9 mouse cellular contexts compared by ENCODE assay signal in genomic region chr19:46518828-46519621, GRCm38 (mm10). TPM values are rescaled to one million over a fixed set of nuclear protein-coding genes. Genes with fewer than 3 reads are reported as not detected.
A peak's percentile ranks its signal among the peaks of the same experiment; 100 is the strongest.
DNase-seq lines count a peak whose midpoint lies in the region; ATAC-seq and TF ChIP-seq lines count a peak whose summit lies in the region.
"Had no signal": no experiment of that assay in that cellular context is flagged by ENCODE, and none has a peak within 500 bp of the region (broad histone marks: within the 10 kb centered on the region; RNA-seq: fewer than 3 reads in every experiment).

No protein-coding gene starts in this region.

- dilution Hi-C loops in CH12.LX (cut with MboI; ENCODE audit: extremely low pct_ligation_motif_present, extremely low pct_unique_long_range_greater_than_20kb, low sequenced_read_pairs) = no loop called here

- peak overlapping the region; percentile 69 for H3K4me2 ChIP-seq in heart, embryonic 11.5 days
- H3K4me2 ChIP-seq in CH12.LX (ENCODE audit: insufficient read depth, low read depth, poor library complexity, severe bottlenecking) = peak overlapping the region; percentile 75
- peak overlapping the region; percentile 27; the same call in 1 of the 2 replicates for H3K4me2 ChIP-seq in forebrain, embryonic 15.5 days (replicated peaks)
- H3K4me2 ChIP-seq in liver, embryonic 13.5 days = peak overlapping the region; percentile 56

- TF ChIP-seq RAD21 in CH12.LX (IDR thresholded peaks at IDR 0.05; ENCODE audit: low read depth, low read length) = no peak

- peak overlapping the region; percentile 57; the same call in 1 of the 2 replicates for H3K27ac ChIP-seq in heart, embryonic 11.5 days (ENCODE audit: low read depth, low read length)
- peak overlapping the region; percentile 52 for H3K27ac ChIP-seq in CH12.LX (ENCODE audit: insufficient read depth, low read depth)
- H3K27ac ChIP-seq in forebrain, embryonic 15.5 days (replicated peaks) = peak overlapping the region; percentile 28; the same call in 1 of the 2 replicates
- no peak overlapping the region for H3K27ac ChIP-seq in liver, embryonic 13.5 days
- H3K27ac ChIP-seq: layer of hippocampus, adult 2 months had no signal

- peaks cover 46% of the 10 kb centered on the region for H3K4me1 ChIP-seq in heart, embryonic 11.5 days (ENCODE audit: control insufficient read depth, insufficient read depth, low read length)
- H3K4me1 ChIP-seq in CH12.LX (ENCODE audit: control insufficient read depth in 1 of 2, insufficient read depth in 2 of 2) = peaks cover 35 to 72% of the 10 kb centered on the region in 2 experiments
- peaks cover 29% of the 10 kb centered on the region for H3K4me1 ChIP-seq in forebrain, embryonic 15.5 days
- peaks cover 62% of the 10 kb centered on the region for H3K4me1 ChIP-seq in liver, embryonic 13.5 days (replicated peaks)

- H3K79me2 ChIP-seq in CH12.LX (replicated peaks; ENCODE audit: control insufficient read depth, extremely low read depth, insufficient read depth, poor library complexity, severe bottlenecking) = no peaks in the 10 kb centered on the region

- no peak for ATAC-seq in heart, embryonic 11.5 days (replicated peaks; ENCODE audit: insufficient number of reproducible peaks, low FRiP score, low TSS enrichment)
- ATAC-seq in forebrain, embryonic 15.5 days (replicated peaks) = no peak
- ATAC-seq in liver, embryonic 13.5 days (ENCODE audit: low read depth) = no peak
- ATAC-seq in erythroid progenitor cell, adult 5-6 weeks (replicated peaks; ENCODE audit: low FRiP score, poor library complexity, severe bottlenecking) = no peak

- H3K36me3 ChIP-seq in heart, embryonic 11.5 days (ENCODE audit: control insufficient read depth, insufficient read depth, low read length) = peaks cover 22% of the 10 kb centered on the region
- peaks cover 18 to 26% of the 10 kb centered on the region in 2 experiments for H3K36me3 ChIP-seq in CH12.LX (replicated peaks in 1 of 2; ENCODE audit: control insufficient read depth in 1 of 2, insufficient read depth in 1 of 2, low read length in 1 of 2)
- H3K36me3 ChIP-seq in forebrain, embryonic 15.5 days = peaks cover 24% of the 10 kb centered on the region
- peaks cover 21% of the 10 kb centered on the region for H3K36me3 ChIP-seq in liver, embryonic 13.5 days

- no peak for TF ChIP-seq EP300 in CH12.LX (IDR thresholded peaks at IDR 0.05; ENCODE audit: low read length)

- in situ Hi-C loops in CH12.LX (cut with MboI; ENCODE audit: low pct_ligation_motif_present, low pct_unique_long_range_greater_than_20kb, low sequenced_read_pairs) = no loop called here

- 3% methylated on average over 5 of the region's 5 CpGs for WGBS in heart, embryonic 11.5 days (ENCODE audit: insufficient replicate concordance)
- WGBS in forebrain, embryonic 15.5 days = 19% methylated on average over 5 of the region's 5 CpGs
- 13% methylated on average over 5 of the region's 5 CpGs for WGBS in liver, embryonic 13.5 days (ENCODE audit: insufficient replicate concordance)

- H3K4me3 ChIP-seq in heart, embryonic 11.5 days (ENCODE audit: low read depth, low read length) = peak overlapping the region; percentile 30
- no peak overlapping the region for H3K4me3 ChIP-seq in CH12.LX (replicated peaks in 1 of 3; ENCODE audit: low read depth in 2 of 3, low read length in 2 of 3, poor library complexity in 1 of 3)
- no peak overlapping the region for H3K4me3 ChIP-seq in forebrain, embryonic 15.5 days
- H3K4me3 ChIP-seq in liver, embryonic 13.5 days (replicated peaks) = 0 out of 2 replicates have a peak overlapping the region, but pooled peaks have one; percentile 14
- H3K4me3 ChIP-seq: layer of hippocampus, adult 2 months had no signal

- no peaks in the 10 kb centered on the region for H3K9me3 ChIP-seq in heart, embryonic 11.5 days (replicated peaks; ENCODE audit: control insufficient read depth, low read length)
- no peaks in the 10 kb centered on the region for H3K9me3 ChIP-seq in CH12.LX (replicated peaks; ENCODE audit: low read length)
- no peaks in the 10 kb centered on the region for H3K9me3 ChIP-seq in forebrain, embryonic 15.5 days
- H3K9me3 ChIP-seq in liver, embryonic 13.5 days (replicated peaks) = no peaks in the 10 kb centered on the region

- no peaks in the 10 kb centered on the region for H3K27me3 ChIP-seq in heart, embryonic 11.5 days (ENCODE audit: control insufficient read depth, insufficient read depth, low read length)
- no peaks in the 10 kb centered on the region for H3K27me3 ChIP-seq in CH12.LX (replicated peaks)
- no peaks in the 10 kb centered on the region for H3K27me3 ChIP-seq in forebrain, embryonic 15.5 days
- peaks cover 15% of the 10 kb centered on the region for H3K27me3 ChIP-seq in liver, embryonic 13.5 days

- intact Hi-C loops in heart, postnatal 36 days (cut with DNase I) = no loop called here

- TF ChIP-seq POLR2A in CH12.LX (IDR thresholded peaks at IDR 0.05; ENCODE audit: low read depth, low read length) = peak; percentile 11; the same call in 1 of the 2 replicates

- H3K9ac ChIP-seq in heart, embryonic 11.5 days (ENCODE audit: low read depth, low read length) = peak overlapping the region; percentile 61; the same call in 1 of the 2 replicates
- H3K9ac ChIP-seq in CH12.LX (ENCODE audit: insufficient read depth, low read depth) = peak overlapping the region; percentile 12; the same call in 1 of the 2 replicates
- no peak overlapping the region for H3K9ac ChIP-seq in forebrain, embryonic 15.5 days (replicated peaks)
- H3K9ac ChIP-seq in liver, embryonic 13.5 days = 0 out of 2 replicates have a peak overlapping the region, but pooled peaks have one; percentile 49

- DNase-seq in heart, postnatal 36 days = no peak
- no peak for DNase-seq in CH12.LX (ENCODE audit: extremely low read depth)
- DNase-seq in liver, embryonic 13.5 days = no peak
- no peak for DNase-seq in retina, postnatal 1 day
- DNase-seq in testis, postnatal 14 days (ENCODE audit: low spot score) = no peak

- no peak for TF ChIP-seq CTCF in CH12.LX (conservative IDR thresholded peaks at IDR 0.05 in 1 of 2, IDR thresholded peaks at IDR 0.05 in 1 of 2; ENCODE audit: low read depth in 2 of 2, low read length in 2 of 2)

TF ChIP-seq in CH12.LX, 34 proteins besides CTCF, POLR2A, EP300 and RAD21:
- TF ChIP-seq MYC (IDR thresholded peaks at IDR 0.05; ENCODE audit: low read depth, low read length) (no peak), BHLHE40 (IDR thresholded peaks at IDR 0.05; ENCODE audit: low read depth, low read length) (no peak), MXI1 (IDR thresholded peaks at IDR 0.05; ENCODE audit: low read depth, low read length) (peak; percentile 9; the same call in 1 of the 2 replicates), HCFC1 (IDR thresholded peaks at IDR 0.05; ENCODE audit: low read depth, low read length) (no peak), E2F4 (IDR thresholded peaks at IDR 0.05; ENCODE audit: insufficient replicate concordance, low read depth, low read length) (no peak), MEF2A (IDR thresholded peaks at IDR 0.05; ENCODE audit: borderline replicate concordance, low read depth, low read length) (no peak), MAX (IDR thresholded peaks at IDR 0.05; ENCODE audit: low read length) (no peak), ELF1 (IDR thresholded peaks at IDR 0.05; ENCODE audit: low read depth, low read length) (no peak), MAFK (IDR thresholded peaks at IDR 0.05; ENCODE audit: insufficient replicate concordance, low read length) (peak; percentile 90), PAX5 (IDR thresholded peaks at IDR 0.05; ENCODE audit: low read length) (no peak), ETS1 (conservative IDR thresholded peaks at IDR 0.05; ENCODE audit: low read depth, low read length) (no peak)
TF ChIP-seq in CH12.LX: peak in this region for 2.

RNA-seq across cellular contexts. Expression of gene Trim8, which starts 17.5 kb away (rescaled TPM):
- polyA plus RNA-seq in heart, embryonic 11.5 days (2014; fragmentation: Nextera tagmentation; extraction: Ambion mirVana) = 18.0 and 18.6 TPM in 2 replicates
- total RNA-seq in heart, postnatal 36 days (2021) = 10 to 100 TPM; 38.7 to 40.0 TPM
- total RNA-seq in CH12.LX (2012; rRNA removed) = 11.0 and 12.0 TPM in 2 replicates
- 3.7 and 4.4 TPM in 2 replicates for total RNA-seq in CH12.LX (2014; rRNA removed)
- 23.3 and 24.9 TPM in 2 replicates for polyA plus RNA-seq in CH12.LX (2012; ENCODE audit: insufficient read length, low read depth)
- 28.0 and 29.4 TPM in 2 replicates for polyA plus RNA-seq in forebrain, embryonic 15.5 days (2015; fragmentation: Nextera tagmentation; extraction: Ambion mirVana)
- 9.1 and 9.2 TPM in 2 replicates for polyA plus RNA-seq in liver, embryonic 13.5 days (2015; fragmentation: Nextera tagmentation; extraction: Ambion mirVana)
- total RNA-seq in erythroid progenitor cell, adult 5-6 weeks (2015; ENCODE audit: low replicate concordance) = 4.2 and 9.4 TPM in 2 replicates
- total RNA-seq in erythroid progenitor cell, adult 5-6 weeks (2017; ENCODE audit: low replicate concordance) = 5.5 and 7.7 TPM in 2 replicates

RNA-seq across cellular contexts. Expression of gene Arl3, which starts 54.0 kb away (rescaled TPM):
- 67.5 and 83.5 TPM in 2 replicates for polyA plus RNA-seq in heart, embryonic 11.5 days (2014; fragmentation: Nextera tagmentation; extraction: Ambion mirVana)
- total RNA-seq in heart, postnatal 36 days (2021) = 10 to 100 TPM; 38.5 to 40.4 TPM
- total RNA-seq in CH12.LX (2012; rRNA removed) = 38.4 and 46.5 TPM in 2 replicates
- total RNA-seq in CH12.LX (2014; rRNA removed) = 23.7 and 24.1 TPM in 2 replicates
- 40.4 and 45.3 TPM in 2 replicates for polyA plus RNA-seq in CH12.LX (2012; ENCODE audit: insufficient read length, low read depth)
- 238 and 241 TPM in 2 replicates for polyA plus RNA-seq in forebrain, embryonic 15.5 days (2015; fragmentation: Nextera tagmentation; extraction: Ambion mirVana)
- polyA plus RNA-seq in liver, embryonic 13.5 days (2015; fragmentation: Nextera tagmentation; extraction: Ambion mirVana) = 29.8 and 32.1 TPM in 2 replicates
- total RNA-seq in erythroid progenitor cell, adult 5-6 weeks (2015; ENCODE audit: low replicate concordance) = 4.6 and 15.1 TPM in 2 replicates
- 6.7 and 24.4 TPM in 2 replicates for total RNA-seq in erythroid progenitor cell, adult 5-6 weeks (2017; ENCODE audit: low replicate concordance)

RNA-seq across cellular contexts. Expression of gene Sfxn2, which starts 54.1 kb away (rescaled TPM):
- 8.1 and 10.5 TPM in 2 replicates for polyA plus RNA-seq in heart, embryonic 11.5 days (2014; fragmentation: Nextera tagmentation; extraction: Ambion mirVana)
- 1 to 10 TPM; 3.1 to 3.5 TPM for total RNA-seq in heart, postnatal 36 days (2021)
- total RNA-seq in CH12.LX (2012; rRNA removed) = 8.5 and 9.4 TPM in 2 replicates
- total RNA-seq in CH12.LX (2014; rRNA removed) = 5.9 and 6.8 TPM in 2 replicates
- 11.1 and 11.8 TPM in 2 replicates for polyA plus RNA-seq in CH12.LX (2012; ENCODE audit: insufficient read length, low read depth)
- 12.6 and 13.7 TPM in 2 replicates for polyA plus RNA-seq in forebrain, embryonic 15.5 days (2015; fragmentation: Nextera tagmentation; extraction: Ambion mirVana)
- 18.3 and 19.8 TPM in 2 replicates for polyA plus RNA-seq in liver, embryonic 13.5 days (2015; fragmentation: Nextera tagmentation; extraction: Ambion mirVana)
- 0.72 and 19.3 TPM in 2 replicates for total RNA-seq in erythroid progenitor cell, adult 5-6 weeks (2015; ENCODE audit: low replicate concordance)
- 0.98 and 5.8 TPM in 2 replicates for total RNA-seq in erythroid progenitor cell, adult 5-6 weeks (2017; ENCODE audit: low replicate concordance)

Comparison
In these comparisons a context has a peak if more than half of its experiments do, and no peak if none do; other contexts are left out.
1. H3K4me3 ChIP-seq: peak in heart, embryonic 11.5 days (single experiment) and liver, embryonic 13.5 days (single experiment); none in CH12.LX (0 of 3) and forebrain, embryonic 15.5 days (single experiment).
2. Peak in every context shown above with its lines, with median percentiles within 50 percentile points of each other: H3K4me2 ChIP-seq.